Mouse (Mus musculus): ENCODE data around the gene Clec11a. TPM values are rescaled to one million over a fixed set of nuclear protein-coding genes. Genes with fewer than 3 reads are reported as not detected.
"Not testable (repeated sequence)": the region's sequence is repeated elsewhere in the genome, so short reads cannot be mapped to it uniquely, and the experiment has no call there.

The Clec11a gene
- polyA plus RNA-seq, 1 experiment from 2014 or later = 6.0 TPM

GRCm38 (mm10) chr7:44304775-44305641 lies 1.7 kb downstream of the Clec11a start:
- Histone ChIP-seq H3K9ac (ENCODE audit: low read depth, low read length) (peak overlapping the region; percentile 94), H3K4me2 (ENCODE audit: low read length) (peak overlapping the region; percentile 91), H3K4me1 (replicated peaks; ENCODE audit: insufficient read depth, low read length) (peaks cover 6% of the 10 kb centered on the region; the same call in 1 of the 2 replicates), H3K36me3 (ENCODE audit: insufficient read depth, low read length) (no peaks in the 10 kb centered on the region), H3K4me3 (replicated peaks; ENCODE audit: low read depth, low read length) (peak overlapping the region; percentile 63), H3K27ac (peak overlapping the region; percentile 94), H3K9me3 (replicated peaks; ENCODE audit: low read length) (no peaks in the 10 kb centered on the region), H3K27me3 (ENCODE audit: insufficient read depth, low read length) (no peaks in the 10 kb centered on the region)
- under 1% methylated on average over 49 of the region's 49 CpGs for WGBS
- ATAC-seq (replicated peaks; ENCODE audit: low FRiP score, low read depth) (peak; percentile 96), DNase-seq (ENCODE audit: low spot score) (peak; percentile 100)
- peak; percentile 40 for TF ChIP-seq CTCF (IDR thresholded peaks at IDR 0.05; ENCODE audit: low read depth)

GRCm38 (mm10) chr7:44304463-44304774 lies 2.3 kb downstream of the Clec11a start:
- Histone ChIP-seq H3K36me3 (ENCODE audit: insufficient read depth, low read length) (no peaks in the 10 kb centered on the region), H3K9ac (ENCODE audit: low read depth, low read length) (peak overlapping the region; percentile 94), H3K4me2 (ENCODE audit: low read length) (peak overlapping the region; percentile 91), H3K27me3 (ENCODE audit: insufficient read depth, low read length) (no peaks in the 10 kb centered on the region), H3K27ac (peak overlapping the region; percentile 94), H3K4me3 (replicated peaks; ENCODE audit: low read depth, low read length) (peak overlapping the region; percentile 63), H3K4me1 (replicated peaks; ENCODE audit: insufficient read depth, low read length) (peaks cover 6% of the 10 kb centered on the region; the same call in 1 of the 2 replicates), H3K9me3 (replicated peaks; ENCODE audit: low read length) (no peaks in the 10 kb centered on the region)
- ATAC-seq (replicated peaks; ENCODE audit: low FRiP score, low read depth) (no peak), DNase-seq (ENCODE audit: low spot score) (no peak)
- WGBS = under 1% methylated on average over 25 of the region's 25 CpGs
- no peak for TF ChIP-seq CTCF (IDR thresholded peaks at IDR 0.05; ENCODE audit: low read depth)

- H3K36me3 ChIP-seq (ENCODE audit: insufficient read depth, low read length) = no peaks in the 10 kb centered on the region
- peak overlapping the region; percentile 91 for H3K4me2 ChIP-seq (ENCODE audit: low read length)
- 81% methylated on average over 14 of the region's 14 CpGs for WGBS
- peak overlapping the region; percentile 94 for H3K9ac ChIP-seq (ENCODE audit: low read depth, low read length)
- DNase-seq (ENCODE audit: low spot score) = peak; percentile 14
- H3K27ac ChIP-seq = peak overlapping the region; percentile 94
- no peaks in the 10 kb centered on the region for H3K27me3 ChIP-seq (ENCODE audit: insufficient read depth, low read length)
- TF ChIP-seq CTCF (IDR thresholded peaks at IDR 0.05; ENCODE audit: low read depth) = no peak
- no peaks in the 10 kb centered on the region for H3K9me3 ChIP-seq (replicated peaks; ENCODE audit: low read length)
- H3K4me3 ChIP-seq (replicated peaks; ENCODE audit: low read depth, low read length) = peak overlapping the region; percentile 63
- H3K4me1 ChIP-seq (replicated peaks; ENCODE audit: insufficient read depth, low read length) = peaks cover 6% of the 10 kb centered on the region; the same call in 1 of the 2 replicates
- no peak for ATAC-seq (replicated peaks; ENCODE audit: low FRiP score, low read depth)
These were observed 3.1 kb downstream of the Clec11a start for GRCm38 (mm10) chr7:44303346-44304340.

- H3K4me1 ChIP-seq (replicated peaks; ENCODE audit: insufficient read depth, low read length); H3K9ac ChIP-seq (ENCODE audit: low read depth, low read length); DNase-seq (ENCODE audit: low spot score); H3K4me2 ChIP-seq (ENCODE audit: low read length); H3K27ac ChIP-seq; ATAC-seq (replicated peaks; ENCODE audit: low FRiP score, low read depth); H3K4me3 ChIP-seq (replicated peaks; ENCODE audit: low read depth, low read length); H3K9me3 ChIP-seq (replicated peaks; ENCODE audit: low read length); H3K27me3 ChIP-seq (ENCODE audit: insufficient read depth, low read length); H3K36me3 ChIP-seq (ENCODE audit: insufficient read depth, low read length): not testable (repeated sequence)
- WGBS = 88% methylated on average over 2 of the region's 2 CpGs
These were observed 9.2 kb downstream of the Clec11a start for GRCm38 (mm10) chr7:44297501-44297900.

DNA sequence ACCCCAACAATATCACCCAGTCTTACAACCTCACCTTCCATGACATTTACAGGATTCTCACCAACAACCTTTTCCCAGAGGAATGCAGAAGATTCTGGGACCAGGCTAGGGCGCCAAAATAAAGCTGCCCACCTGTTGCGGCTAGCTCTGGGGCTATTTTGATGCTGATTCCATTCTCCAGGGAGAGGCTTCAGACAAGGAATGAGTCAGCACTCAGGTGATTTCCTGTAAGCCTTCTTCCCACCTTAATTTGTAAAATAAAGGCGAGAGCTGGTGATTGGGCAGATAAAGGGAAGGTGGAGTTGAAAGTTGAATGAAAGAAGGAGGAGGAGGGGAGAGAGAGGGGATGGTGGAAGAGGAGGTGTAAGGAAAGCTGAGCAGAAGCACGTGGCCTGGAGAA lies 15.3 kb downstream of the Clec11a start:
- H3K9me3 ChIP-seq (replicated peaks; ENCODE audit: low read length) = no peaks in the 10 kb centered on the region
- no peaks in the 10 kb centered on the region for H3K4me1 ChIP-seq (replicated peaks; ENCODE audit: insufficient read depth, low read length)
- H3K36me3 ChIP-seq (ENCODE audit: insufficient read depth, low read length) = no peaks in the 10 kb centered on the region
- ATAC-seq (replicated peaks; ENCODE audit: low FRiP score, low read depth) = no peak
- DNase-seq (ENCODE audit: low spot score) = no peak
- H3K9ac ChIP-seq (ENCODE audit: low read depth, low read length) = no peak overlapping the region
- 51% methylated on average over 4 of the region's 4 CpGs for WGBS
- H3K4me3 ChIP-seq (replicated peaks; ENCODE audit: low read depth, low read length) = no peak overlapping the region
- H3K27ac ChIP-seq = no peak overlapping the region
- no peaks in the 10 kb centered on the region for H3K27me3 ChIP-seq (ENCODE audit: insufficient read depth, low read length)
- no peak for TF ChIP-seq CTCF (IDR thresholded peaks at IDR 0.05; ENCODE audit: low read depth)
- H3K4me2 ChIP-seq (ENCODE audit: low read length) = no peak overlapping the region

DNA sequence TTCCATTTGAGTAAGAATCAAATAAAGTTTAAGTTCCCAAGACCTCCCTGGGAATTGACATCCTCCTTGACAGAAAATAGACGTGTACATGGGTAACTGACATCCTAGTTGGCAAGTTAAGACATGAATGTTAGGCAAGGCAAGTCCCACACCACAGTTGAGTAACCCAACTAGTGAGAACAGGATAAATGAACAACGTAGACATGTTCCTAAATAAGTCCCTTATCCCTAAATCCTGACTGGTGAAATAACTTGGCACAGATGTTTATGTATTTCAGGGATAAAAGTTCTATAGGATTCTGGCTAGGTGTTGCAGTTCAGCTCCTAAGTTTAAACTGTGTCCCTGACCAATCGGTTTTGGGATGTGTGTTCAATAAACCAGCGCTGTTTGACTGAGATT lies 15.7 kb downstream of the Clec11a start:
- no peak overlapping the region for H3K9ac ChIP-seq (ENCODE audit: low read depth, low read length)
- no peaks in the 10 kb centered on the region for H3K9me3 ChIP-seq (replicated peaks; ENCODE audit: low read length)
- H3K36me3 ChIP-seq (ENCODE audit: insufficient read depth, low read length) = no peaks in the 10 kb centered on the region
- H3K4me3 ChIP-seq (replicated peaks; ENCODE audit: low read depth, low read length) = no peak overlapping the region
- no peak for TF ChIP-seq CTCF (IDR thresholded peaks at IDR 0.05; ENCODE audit: low read depth)
- DNase-seq (ENCODE audit: low spot score) (no peak), ATAC-seq (replicated peaks; ENCODE audit: low FRiP score, low read depth) (no peak)
- 77% methylated on average over 4 of the region's 4 CpGs for WGBS
- H3K4me1 ChIP-seq (replicated peaks; ENCODE audit: insufficient read depth, low read length) = no peaks in the 10 kb centered on the region
- no peaks in the 10 kb centered on the region for H3K27me3 ChIP-seq (ENCODE audit: insufficient read depth, low read length)
- no peak overlapping the region for H3K27ac ChIP-seq
- H3K4me2 ChIP-seq (ENCODE audit: low read length) = no peak overlapping the region
